Mouse (Mus musculus) ZHBTc4 (cell line): ENCODE results near the gene Manba.
"Not testable (repeated sequence)": the region's sequence is repeated elsewhere in the genome, so short reads cannot be mapped to it uniquely, and the experiment has no call there.

Experiments
- DNase-seq: peaks from one replicate; pipeline ENCODE4 v3.0.0-alpha.2; 2011; ENCODE audit warnings: low read depth, low spot score

Gene Manba

DNA sequence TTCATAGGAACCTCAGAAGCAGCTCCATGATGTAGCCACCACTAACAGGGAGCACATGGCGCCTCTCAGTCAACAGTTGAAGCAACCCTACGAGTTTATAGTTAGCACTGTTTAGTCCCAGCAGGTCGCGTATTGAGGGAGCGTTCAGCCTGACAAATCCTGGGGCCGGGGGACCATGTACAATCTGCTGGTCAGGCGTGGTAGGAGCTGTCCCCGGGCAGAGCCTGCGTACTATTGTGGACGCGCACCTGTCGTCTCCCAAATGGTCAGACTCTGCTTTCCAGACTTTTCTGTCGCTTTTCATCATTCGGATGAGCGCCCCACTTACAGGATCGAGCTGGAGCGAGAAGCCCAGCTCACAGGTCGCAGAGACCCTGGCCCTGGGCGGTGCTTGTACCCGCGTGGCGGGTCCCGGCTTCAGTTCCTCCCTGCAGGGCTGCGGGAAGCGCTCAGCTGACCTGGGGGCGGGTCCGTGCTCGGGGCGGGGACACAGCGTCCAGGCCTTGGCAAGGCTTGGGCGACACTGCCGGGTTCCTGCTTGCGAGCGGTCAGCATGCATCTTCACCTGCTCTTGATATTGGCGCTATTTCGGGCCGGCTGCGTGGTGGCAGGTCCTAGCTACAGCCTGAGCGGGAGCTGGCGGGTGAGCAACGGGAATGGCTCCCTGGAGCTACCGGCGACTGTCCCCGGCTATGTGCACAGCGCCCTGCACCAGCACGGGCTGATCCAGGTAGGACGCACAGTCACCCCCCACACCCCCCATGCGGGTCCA is at the start of gene Manba:
TSS of gene Manba (plus strand) at position 484 of the 772 bp plus-strand sequence.
- DNase-seq: peak; percentile 82

- peak; percentile 20 for DNase-seq
Observed at GRCm38 (mm10) chr3:135436901-135437616, 48.4 kb upstream of the Manba start.

DNA sequence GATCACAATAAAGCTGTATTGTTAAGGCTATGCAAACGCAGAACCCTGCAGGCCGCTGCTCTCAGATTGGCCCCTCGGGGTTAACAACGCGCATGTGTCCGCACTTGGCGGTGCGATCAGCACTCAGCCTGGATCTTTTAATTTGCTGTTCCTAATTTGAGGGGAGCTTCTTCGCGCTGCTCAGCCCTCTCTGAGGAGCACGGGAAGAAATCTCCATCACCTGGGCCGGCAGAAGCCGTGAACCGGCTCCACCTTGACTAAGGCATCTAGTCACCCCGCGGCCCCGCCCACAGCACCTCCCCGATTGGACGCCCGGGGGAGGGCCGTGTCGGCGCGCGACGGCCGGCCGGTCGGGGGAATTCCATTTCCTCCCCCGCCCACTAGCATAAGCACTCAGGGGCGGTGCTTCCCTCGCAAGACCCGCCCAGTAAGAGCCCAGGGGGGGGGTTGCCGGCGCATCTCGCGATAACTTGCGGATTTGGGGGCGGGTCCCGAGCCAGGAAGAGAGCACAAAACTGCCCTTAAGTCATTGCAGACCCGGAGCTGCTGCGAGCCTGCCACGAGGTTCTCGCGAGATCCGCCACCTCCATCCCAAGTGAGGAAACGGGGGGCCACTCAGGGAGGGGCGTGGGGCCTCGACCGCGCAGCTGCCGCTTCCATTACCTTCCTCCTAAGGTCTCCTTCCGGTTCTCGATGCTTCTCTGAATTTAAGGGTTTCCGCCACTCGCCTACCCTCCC is 47.5 kb upstream of the Manba start, which contains the start of gene Ube2d3:
TSS of gene Ube2d3 (plus strand) at position 392 of the 738 bp plus-strand sequence.
- DNase-seq: peak; percentile 100

GRCm38 (mm10) chr3:135438531-135438912 is 46.9 kb upstream of the Manba start:
- peak; percentile 94 for DNase-seq

GRCm38 (mm10) chr3:135438913-135439531 is 46.4 kb upstream of the Manba start:
- peak; percentile 92 for DNase-seq

DNA sequence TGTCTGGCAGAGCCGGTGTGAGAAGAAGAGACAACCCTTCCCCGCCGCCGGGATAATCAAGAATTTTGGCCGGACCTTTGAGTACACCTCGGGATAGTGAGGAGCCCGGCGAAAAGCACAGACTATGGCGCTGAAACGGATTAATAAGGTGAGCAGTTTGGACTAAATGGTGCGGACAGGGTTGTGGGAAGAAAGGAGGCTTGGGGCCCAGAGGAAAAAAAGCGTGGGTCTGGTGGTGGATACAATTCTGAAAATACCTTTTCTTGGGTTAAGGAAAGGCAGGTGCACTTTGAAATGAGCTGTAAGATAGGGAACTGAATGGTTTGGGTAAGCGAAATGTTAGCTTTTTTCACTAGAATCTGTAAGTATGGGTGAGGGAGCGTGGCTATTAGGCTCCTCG is 45.8 kb upstream of the Manba start:
- no peak for DNase-seq

DNA sequence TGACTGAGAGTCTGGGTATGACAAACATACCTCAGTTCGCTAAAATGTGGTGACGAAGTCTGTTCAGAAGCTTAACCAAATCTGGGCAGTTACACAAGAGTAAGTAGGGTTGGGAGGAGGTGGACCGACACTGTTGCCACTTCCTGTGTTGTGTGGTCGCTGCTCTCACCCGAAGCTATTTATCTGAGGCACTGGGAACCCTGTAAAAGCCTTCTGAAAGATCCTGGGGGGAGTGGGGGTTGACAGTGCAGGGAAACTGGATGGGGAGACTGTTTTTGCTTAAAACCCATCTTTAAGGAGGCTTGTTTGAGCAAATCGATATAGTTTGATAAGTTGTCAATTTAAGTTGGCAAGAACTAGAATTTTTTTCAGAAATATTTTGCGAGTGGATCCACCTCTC is 45.2 kb upstream of the Manba start:
- peak; percentile 72 for DNase-seq

DNA sequence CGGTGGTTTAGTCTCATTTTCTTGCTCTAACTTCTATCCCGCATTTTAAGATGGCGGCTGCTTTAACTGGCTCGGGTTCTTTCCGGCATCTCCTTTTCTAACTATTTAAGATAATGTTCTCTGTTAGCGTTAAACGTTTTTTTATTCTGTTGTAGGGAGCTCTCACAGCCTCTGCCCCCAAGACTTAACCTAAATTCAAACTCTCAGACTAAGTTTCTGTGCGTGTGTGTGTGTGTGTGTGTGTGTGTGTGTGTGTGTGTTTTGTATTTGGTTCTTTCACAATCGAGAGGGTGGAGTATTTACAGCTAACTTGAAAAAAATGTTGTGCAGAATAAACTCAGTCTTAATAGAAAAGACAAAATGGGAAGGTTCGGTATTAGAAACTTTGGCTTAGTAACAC is 44.8 kb upstream of the Manba start:
- no peak for DNase-seq

DNA sequence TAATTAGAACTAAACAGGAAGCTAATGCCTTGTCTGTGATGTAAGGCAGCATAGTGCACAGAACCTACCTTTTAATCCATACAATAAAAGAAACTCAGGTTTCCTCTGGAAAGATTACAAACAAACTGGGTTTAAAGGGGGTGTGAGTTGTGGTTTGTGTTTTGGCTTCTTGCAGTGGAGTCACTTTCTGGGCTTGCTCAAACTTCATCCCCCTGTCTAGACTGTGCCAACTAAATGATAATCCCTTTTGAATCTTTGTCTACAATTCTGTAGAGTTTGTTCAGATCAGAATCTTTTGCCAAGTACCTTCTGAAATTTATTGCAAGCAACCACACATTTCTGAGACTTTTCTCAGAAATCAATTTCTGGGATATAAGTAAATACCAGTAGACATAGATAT is 40.5 kb upstream of the Manba start:
- DNase-seq: no peak

- DNase-seq: no peak
Observed at GRCm38 (mm10) chr3:135458981-135459380, 26.4 kb upstream of the Manba start.

DNA sequence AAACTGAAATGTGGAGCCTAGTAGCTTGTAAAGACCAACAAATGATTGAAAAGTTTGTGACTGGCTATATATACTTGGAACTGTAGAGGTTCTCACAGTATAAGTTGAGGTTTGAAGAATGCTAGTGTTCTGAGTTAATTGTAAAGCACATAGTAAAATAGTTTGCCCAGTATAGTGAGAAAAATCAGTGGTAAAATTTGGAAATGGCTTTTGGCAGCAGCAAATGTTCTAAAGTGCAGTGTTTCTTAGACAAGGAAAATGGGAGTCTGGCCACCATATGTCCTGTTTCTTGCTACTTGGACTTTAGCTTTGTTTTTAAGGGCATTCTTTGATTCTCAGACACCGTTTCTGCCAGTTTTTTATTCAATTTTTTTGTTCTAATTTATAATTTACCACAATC is 17.0 kb upstream of the Manba start:
- DNase-seq: no peak

GRCm38 (mm10) chr3:135469146-135469545 is 16.3 kb upstream of the Manba start:
- DNase-seq: no peak

DNA sequence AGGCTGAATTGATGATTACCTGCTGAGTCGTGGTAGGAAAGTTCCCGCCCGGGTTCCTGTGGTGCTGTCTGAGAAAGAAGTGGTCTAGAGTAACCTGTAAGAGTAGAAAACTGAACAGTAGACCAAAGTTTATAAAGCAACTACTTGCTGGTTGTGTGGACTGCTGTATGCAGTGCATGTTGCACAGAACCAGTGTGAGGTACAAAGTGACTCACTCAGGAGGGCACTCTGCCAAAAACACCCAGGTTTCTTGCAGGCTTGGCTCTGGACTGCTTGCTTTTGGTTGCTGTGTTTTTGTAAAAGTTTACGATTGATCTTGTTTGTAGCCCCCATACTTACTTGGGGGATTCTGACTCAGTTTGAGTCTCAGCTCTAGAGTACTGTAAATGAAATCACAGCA is 15.4 kb upstream of the Manba start:
- DNase-seq: no peak

GRCm38 (mm10) chr3:135470823-135471222 is 14.6 kb upstream of the Manba start:
- no peak for DNase-seq

DNA sequence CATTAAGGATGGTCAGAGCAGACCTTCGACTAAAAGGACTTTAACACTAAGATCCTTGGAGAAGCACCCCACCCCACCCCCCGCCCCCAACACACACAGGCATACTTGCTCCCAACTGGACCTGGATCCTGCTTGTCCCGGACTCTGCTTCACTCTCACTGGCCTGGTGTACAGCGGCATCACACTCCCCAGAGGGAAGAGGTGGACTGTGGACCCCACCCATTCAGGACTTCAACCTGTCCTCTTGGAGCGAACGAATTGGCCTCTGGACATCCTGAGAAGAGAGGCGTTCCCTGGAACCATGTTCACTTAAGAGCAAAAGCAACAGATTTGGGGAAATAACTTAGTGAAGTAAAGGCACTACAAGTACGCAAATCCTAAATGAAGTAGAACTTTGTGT is 10.4 kb upstream of the Manba start:
- DNase-seq: no peak

GRCm38 (mm10) chr3:135476286-135476685 is 9.1 kb upstream of the Manba start:
- DNase-seq: no peak

- DNase-seq: no peak
Observed at GRCm38 (mm10) chr3:135476977-135477376, 8.4 kb upstream of the Manba start.

DNA sequence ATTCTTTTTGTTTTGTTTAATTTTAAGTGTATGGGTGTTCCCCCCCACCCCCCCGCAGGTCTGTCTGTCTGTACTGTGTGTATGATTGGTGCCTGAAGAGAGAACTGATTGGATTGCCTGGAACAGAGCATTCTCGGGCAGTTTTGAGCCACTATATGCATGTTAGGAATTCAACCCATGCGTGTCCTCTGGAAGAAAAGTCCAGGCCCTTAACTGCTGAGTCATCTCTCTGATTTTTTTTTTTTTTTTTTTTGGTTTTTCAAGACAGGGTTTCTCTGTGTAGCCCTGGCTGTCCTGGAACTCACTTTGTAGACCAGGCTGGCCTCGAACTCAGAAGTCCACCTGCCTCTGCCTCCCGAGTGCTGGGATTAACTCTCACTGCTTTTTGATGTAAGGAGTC is 6.3 kb upstream of the Manba start:
- not testable (repeated sequence) for DNase-seq

- no peak for DNase-seq
Observed at GRCm38 (mm10) chr3:135480767-135481166, 4.6 kb upstream of the Manba start.

DNA sequence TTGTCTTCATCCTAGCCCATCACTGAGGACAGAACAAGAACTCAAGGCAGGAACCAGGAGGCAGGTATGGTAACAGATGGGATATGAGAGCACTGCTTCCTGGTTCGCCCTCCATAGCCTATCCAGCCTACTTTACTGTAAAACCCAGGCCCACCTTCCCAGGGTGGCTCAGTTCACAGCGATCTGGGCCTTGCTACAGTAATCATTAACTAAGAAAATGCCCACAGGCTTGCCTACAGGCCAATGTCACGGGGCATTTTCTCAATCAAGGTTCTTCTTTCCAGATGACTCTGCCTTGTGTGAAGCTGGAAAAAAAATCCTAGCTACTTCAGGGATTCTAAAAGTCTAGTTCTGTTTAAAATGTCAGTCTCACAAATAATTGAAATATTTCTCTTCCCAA is 3.8 kb upstream of the Manba start:
- no peak for DNase-seq

DNA sequence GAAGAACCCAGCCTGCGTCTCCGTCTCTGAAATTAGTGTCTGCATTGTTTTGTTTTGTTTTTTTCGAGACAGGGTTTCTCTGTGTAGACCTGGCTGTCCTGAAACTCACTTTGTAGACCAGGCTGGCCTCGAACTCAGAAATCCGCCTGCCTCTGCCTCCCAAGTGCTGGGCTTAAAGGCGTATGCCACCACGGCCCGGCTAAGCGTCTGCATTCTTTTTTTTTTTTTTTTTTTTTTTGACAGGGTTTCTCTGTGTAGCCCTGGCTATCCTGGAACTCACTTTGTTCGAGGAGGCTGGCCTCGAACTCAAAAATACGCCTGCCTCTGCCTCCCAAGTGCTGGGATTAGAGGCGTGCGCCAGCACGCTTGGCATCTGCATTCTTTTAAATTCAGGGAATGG is 761 bp upstream of the Manba start:
- DNase-seq: not testable (repeated sequence)

- DNase-seq: no peak
Observed at GRCm38 (mm10) chr3:135485900-135486241, 460 bp downstream of the Manba start.
